Mouse (Mus musculus) kidney, adult 18-20 months (tissue): ENCODE results near the gene St6galnac3.
"Not testable (repeated sequence)": the region's sequence is repeated elsewhere in the genome, so short reads cannot be mapped to it uniquely, and the experiment has no call there.

ENCODE experiments used
- DNase-seq: peaks from one replicate; pipeline ENCODE4 v3.0.0; 2021

The St6galnac3 gene

GRCm38 (mm10) chr3:153399574-153399973 lies 325.4 kb downstream of the St6galnac3 start:
- DNase-seq = no peak

GRCm38 (mm10) chr3:153397726-153398125 lies 327.2 kb downstream of the St6galnac3 start:
- no peak for DNase-seq

GRCm38 (mm10) chr3:153396375-153397068 lies 328.5 kb downstream of the St6galnac3 start:
- DNase-seq = no peak

GRCm38 (mm10) chr3:153395351-153395750 lies 329.6 kb downstream of the St6galnac3 start:
- DNase-seq = no peak

GRCm38 (mm10) chr3:153394751-153395150 lies 330.2 kb downstream of the St6galnac3 start:
- DNase-seq = no peak

GRCm38 (mm10) chr3:153394224-153394623 lies 330.8 kb downstream of the St6galnac3 start:
- DNase-seq = no peak

- DNase-seq = not testable (repeated sequence)
These were observed 333.5 kb downstream of the St6galnac3 start for GRCm38 (mm10) chr3:153391451-153391850.

GRCm38 (mm10) chr3:153384651-153385050 lies 340.3 kb downstream of the St6galnac3 start:
- not testable (repeated sequence) for DNase-seq

- no peak for DNase-seq
These were observed 341.3 kb downstream of the St6galnac3 start for GRCm38 (mm10) chr3:153383656-153384055.

GRCm38 (mm10) chr3:153365057-153365755 lies 359.8 kb downstream of the St6galnac3 start:
- DNase-seq = no peak

GRCm38 (mm10) chr3:153364366-153364765 lies 360.6 kb downstream of the St6galnac3 start:
- DNase-seq = no peak

- DNase-seq = no peak
These were observed 365.0 kb downstream of the St6galnac3 start for GRCm38 (mm10) chr3:153359966-153360365.

- no peak for DNase-seq
These were observed 368.9 kb downstream of the St6galnac3 start for GRCm38 (mm10) chr3:153356071-153356470.

GRCm38 (mm10) chr3:153354988-153355297 lies 370.0 kb downstream of the St6galnac3 start:
- DNase-seq = no peak

GRCm38 (mm10) chr3:153354186-153354987 lies 370.6 kb downstream of the St6galnac3 start:
- DNase-seq = no peak

- DNase-seq = no peak
These were observed 371.5 kb downstream of the St6galnac3 start for GRCm38 (mm10) chr3:153353313-153354103.

GRCm38 (mm10) chr3:153349981-153350380 lies 375.0 kb downstream of the St6galnac3 start:
- DNase-seq = no peak

- DNase-seq = no peak
These were observed 376.0 kb downstream of the St6galnac3 start for GRCm38 (mm10) chr3:153348797-153349465.

GRCm38 (mm10) chr3:153344979-153345378 lies 380.0 kb downstream of the St6galnac3 start:
- DNase-seq = no peak

- no peak for DNase-seq
These were observed 385.0 kb downstream of the St6galnac3 start for GRCm38 (mm10) chr3:153339940-153340339.

- no peak for DNase-seq
These were observed 385.9 kb downstream of the St6galnac3 start for GRCm38 (mm10) chr3:153339091-153339490.

GRCm38 (mm10) chr3:153337779-153338178 lies 387.2 kb downstream of the St6galnac3 start:
- no peak for DNase-seq
